ENCODE assay signal across 15 mouse cellular contexts in genomic region chr10:84000436-84001208, GRCm38 (mm10).
DNase-seq lines count a peak whose midpoint lies in the region; ATAC-seq and TF ChIP-seq lines count a peak whose summit lies in the region.
"Had no signal": no experiment of that assay in that cellular context is flagged by ENCODE, and none has a peak within 500 bp of the region (broad histone marks: within the 10 kb centered on the region; RNA-seq: fewer than 3 reads in every experiment).

No protein-coding gene starts in this region.

- no peaks in the 10 kb centered on the region for H3K27me3 ChIP-seq in heart, embryonic 11.5 days (ENCODE audit: control insufficient read depth, insufficient read depth, low read length)
- H3K27me3 ChIP-seq in cerebellum, adult 2 months (ENCODE audit: control insufficient read depth, insufficient read depth, low read length), result no peaks in the 10 kb centered on the region
- H3K27me3 ChIP-seq: CH12.LX had no signal

- no peak for TF ChIP-seq CTCF in cerebellum, adult 2 months (IDR thresholded peaks at IDR 0.05; ENCODE audit: borderline replicate concordance, insufficient read depth, low read depth, low read length)

- ATAC-seq in heart, embryonic 11.5 days (replicated peaks; ENCODE audit: insufficient number of reproducible peaks, low FRiP score, low TSS enrichment), result no peak
- ATAC-seq: hindbrain, embryonic 16.5 days had no signal

- H3K27ac ChIP-seq in heart, embryonic 11.5 days (ENCODE audit: low read depth, low read length), result no peak overlapping the region
- H3K27ac ChIP-seq in cerebellum, adult 2 months (ENCODE audit: insufficient read depth, low read length), result no peak overlapping the region

- no peak overlapping the region for H3K9ac ChIP-seq in heart, embryonic 11.5 days (ENCODE audit: low read depth, low read length)

- no peaks in the 10 kb centered on the region for H3K36me3 ChIP-seq in heart, embryonic 11.5 days (ENCODE audit: control insufficient read depth, insufficient read depth, low read length)

- no peak overlapping the region for H3K4me2 ChIP-seq in heart, embryonic 11.5 days
- H3K4me2 ChIP-seq: midbrain, embryonic 11.5 days had no signal

- TF ChIP-seq POLR2A in cerebellum, adult 2 months (IDR thresholded peaks at IDR 0.05; ENCODE audit: borderline replicate concordance, insufficient read depth, low read length), result no peak

- H3K4me1 ChIP-seq in heart, embryonic 11.5 days (ENCODE audit: control insufficient read depth, insufficient read depth, low read length), result peaks cover 5% of the 10 kb centered on the region; the same call in 1 of the 2 replicates
- H3K4me1 ChIP-seq in cerebellum, adult 2 months (ENCODE audit: control insufficient read depth, insufficient read depth, low read length), result no peaks in the 10 kb centered on the region

- WGBS in heart, embryonic 11.5 days (ENCODE audit: insufficient replicate concordance), result 61% methylated on average over 7 of the region's 7 CpGs
- 79% methylated on average over 7 of the region's 7 CpGs for WGBS in cerebellum, adult 2 months

- DNase-seq in heart, adult 18-20 months, result peak; percentile 43 to 69
- DNase-seq in adrenal gland, postnatal 14 days, result peak; percentile 32
- peak; percentile 74 for DNase-seq in kidney, adult 11 months
- peak; percentile 29 to 50 for DNase-seq in kidney, postnatal 4 days
- no peak for DNase-seq in thymus, postnatal 25 days
- DNase-seq in cerebellum, adult 2 months, result no peak
- DNase-seq in spleen, postnatal 14 days (ENCODE audit: low spot score in 2 of 2), result no peak
- DNase-seq: gastrocnemius, postnatal 10 days; layer of hippocampus, adult 9-11 months; left cerebral cortex, postnatal 4 days; right cerebral cortex, postnatal 4 days had no signal

- H3K4me3 ChIP-seq in heart, embryonic 11.5 days (ENCODE audit: low read depth, low read length), result no peak overlapping the region
- H3K4me3 ChIP-seq in cerebellum, adult 2 months (replicated peaks; ENCODE audit: insufficient read depth, low read depth, low read length), result no peak overlapping the region

- H3K9me3 ChIP-seq in heart, embryonic 11.5 days (replicated peaks; ENCODE audit: control insufficient read depth, low read length), result no peaks in the 10 kb centered on the region

Comparison
In these comparisons a context has a peak if more than half of its experiments do, and no peak if none do; other contexts are left out.
1. DNase-seq: peak in heart, adult 18-20 months (2 of 2), adrenal gland, postnatal 14 days (single experiment), kidney, adult 11 months (single experiment) and kidney, postnatal 4 days (2 of 2); none in thymus, postnatal 25 days (single experiment), cerebellum, adult 2 months (0 of 2) and spleen, postnatal 14 days (0 of 2).